Mouse (Mus musculus) MEL (cell line): ENCODE data around the gene Gldc. TPM values are rescaled to one million over a fixed set of nuclear protein-coding genes. Genes with fewer than 3 reads are reported as not detected.

Experiments used
- DNase-seq: peaks from one replicate; pipeline ENCODE4 v3.0.0; 2011; ENCODE audit warnings: low read depth, low spot score
- H3K27ac ChIP-seq: 2 replicates; pipeline ENCODE4 v1.5.1; 2012; ENCODE audit warnings: low read depth, mild to moderate bottlenecking, control low read depth, low read length, moderate library complexity; ENCODE audit not compliant: control insufficient read depth
- H3K27me3 ChIP-seq, 2 experiments: fragments of 150-350 bp in 1 of 2; sonication (generic) in 1 of 2; 2 replicates each; pipeline ENCODE4 v1.6.1; 2012; ENCODE audit warnings: low read length in 2 of 2, mild to moderate bottlenecking in 2 of 2, improper control_type of control experiment in 1 of 2, moderate library complexity in 1 of 2; ENCODE audit not compliant: insufficient read depth in 2 of 2, control insufficient read depth in 1 of 2
- H3K36me3 ChIP-seq, 2 experiments: 2 replicates each; pipeline ENCODE4 v1.6.1; 2012 to 2014; ENCODE audit warnings: low read length in 2 of 2, improper control_type of control experiment in 1 of 2, inconsistent platforms in 1 of 2, mild to moderate bottlenecking in 1 of 2; ENCODE audit not compliant: insufficient read depth in 2 of 2, control insufficient read depth in 1 of 2
- H3K4me1 ChIP-seq, 2 experiments: fragments of 150-350 bp in 1 of 2; sonication (generic) in 1 of 2; 2 replicates each; pipeline ENCODE4 v1.6.1; 2012; ENCODE audit warnings: low read length in 2 of 2, improper control_type of control experiment in 1 of 2, mild to moderate bottlenecking in 1 of 2; ENCODE audit not compliant: insufficient read depth in 2 of 2, control insufficient read depth in 1 of 2
- H3K4me3 ChIP-seq, 2 experiments: fragments of 150-350 bp in 1 of 2; sonication (generic) in 1 of 2; 2 replicates each; pipeline ENCODE4 v1.5.1; 2012; ENCODE audit warnings: low read depth in 2 of 2, low read length in 2 of 2, mild to moderate bottlenecking in 2 of 2, moderate library complexity in 2 of 2, control low read depth in 1 of 2, improper control_type of control experiment in 1 of 2; ENCODE audit not compliant: control insufficient read depth in 1 of 2, insufficient read depth in 1 of 2
- H3K79me2 ChIP-seq: 2 replicates; pipeline ENCODE4 v1.6.1; 2012; ENCODE audit warnings: mild to moderate bottlenecking, low read length, moderate library complexity; ENCODE audit not compliant: control insufficient read depth, poor library complexity, insufficient read depth
- H3K9ac ChIP-seq: 2 replicates; pipeline ENCODE4 v1.6.1; 2012; ENCODE audit warnings: low read depth, mild to moderate bottlenecking, control low read depth, low read length, moderate library complexity; ENCODE audit not compliant: control insufficient read depth, poor library complexity, severe bottlenecking
- H3K9me3 ChIP-seq: fragments of 150-350 bp; sonication (generic); replicated peaks from 2 replicates; pipeline ENCODE4 v1.6.1; 2012; ENCODE audit warnings: mild to moderate bottlenecking, low read length, improper control_type of control experiment, moderate library complexity; ENCODE audit not compliant: insufficient read depth
- BHLHE40 ChIP-seq: IDR thresholded peaks from 2 replicates; pipeline ENCODE4 v1.6.1; 2012; ENCODE audit warnings: low read depth, mild to moderate bottlenecking, inconsistent platforms, low read length, improper control_type of control experiment, borderline replicate concordance
- CHD1 ChIP-seq: IDR thresholded peaks from 2 replicates; pipeline ENCODE4 v1.6.1; 2012; ENCODE audit warnings: low read depth, mild to moderate bottlenecking, inconsistent platforms, low read length, improper control_type of control experiment
- CHD2 ChIP-seq: IDR thresholded peaks from 2 replicates; pipeline ENCODE4 v1.6.1; 2011; ENCODE audit warnings: low read length, improper control_type of control experiment
- CTCF ChIP-seq, 3 experiments: IDR thresholded peaks in 2 of 3; conservative IDR thresholded peaks in 1 of 3; 2 replicates each; pipeline ENCODE4 v1.5.1; 2011 to 2012; ENCODE audit warnings: low read length in 3 of 3, low read depth in 2 of 3, mild to moderate bottlenecking in 2 of 3, improper control_type of control experiment in 1 of 3, inconsistent platforms in 1 of 3, mixed read lengths in 1 of 3, moderate library complexity in 1 of 3; ENCODE audit not compliant: control insufficient read depth in 1 of 3, insufficient read depth in 1 of 3, poor library complexity in 1 of 3, severe bottlenecking in 1 of 3
- E2F4 ChIP-seq: IDR thresholded peaks from 2 replicates; pipeline ENCODE4 v1.6.1; 2011; ENCODE audit warnings: low read depth, low read length, improper control_type of control experiment, borderline replicate concordance
- ELF1 ChIP-seq: IDR thresholded peaks from 2 replicates; pipeline ENCODE4 v1.6.1; 2014; ENCODE audit warnings: low read depth, mild to moderate bottlenecking, inconsistent platforms, low read length, improper control_type of control experiment, moderate library complexity
- EP300 ChIP-seq, 2 experiments: IDR thresholded peaks; 2 replicates each; pipeline ENCODE4 v1.6.1; 2011; ENCODE audit warnings: improper control_type of control experiment in 2 of 2, low read length in 2 of 2, low read depth in 1 of 2, mild to moderate bottlenecking in 1 of 2
- ETS1 ChIP-seq: IDR thresholded peaks from 2 replicates; pipeline ENCODE4 v1.6.1; 2012; ENCODE audit warnings: low read depth, mild to moderate bottlenecking, inconsistent platforms, low read length, improper control_type of control experiment, moderate library complexity
- GATA1 ChIP-seq: IDR thresholded peaks from 2 replicates; pipeline ENCODE4 v1.6.1; 2011; ENCODE audit warnings: low read depth, low read length, improper control_type of control experiment
- HCFC1 ChIP-seq: IDR thresholded peaks from 2 replicates; pipeline ENCODE4 v1.6.1; 2012; ENCODE audit warnings: low read depth, mild to moderate bottlenecking, inconsistent platforms, low read length, improper control_type of control experiment, moderate library complexity
- JUND ChIP-seq: IDR thresholded peaks from 2 replicates; pipeline ENCODE4 v1.6.1; 2011; ENCODE audit warnings: low read depth, mild to moderate bottlenecking, improper control_type of control experiment, low read length
- MAFK ChIP-seq: IDR thresholded peaks from 2 replicates; pipeline ENCODE4 v1.6.1; 2011; ENCODE audit warnings: low read depth, mild to moderate bottlenecking, low read length, improper control_type of control experiment, borderline replicate concordance
- MAZ ChIP-seq: IDR thresholded peaks from 2 replicates; pipeline ENCODE4 v1.6.1; 2012; ENCODE audit warnings: low read depth, mild to moderate bottlenecking, inconsistent platforms, low read length, improper control_type of control experiment
- MXI1 ChIP-seq: IDR thresholded peaks from 2 replicates; pipeline ENCODE4 v1.6.1; 2011; ENCODE audit warnings: mild to moderate bottlenecking, low read depth, low read length, improper control_type of control experiment
- MYB ChIP-seq: IDR thresholded peaks from 2 replicates; pipeline ENCODE4 v1.6.1; 2011; ENCODE audit warnings: mild to moderate bottlenecking, low read depth, low read length, improper control_type of control experiment
- MYC ChIP-seq: IDR thresholded peaks from 2 replicates; pipeline ENCODE4 v1.6.1; 2011; ENCODE audit warnings: low read depth, mild to moderate bottlenecking, low read length, improper control_type of control experiment, moderate library complexity
- NELFE ChIP-seq: IDR thresholded peaks from 2 replicates; pipeline ENCODE4 v1.6.1; 2011; ENCODE audit warnings: low read depth, low read length, improper control_type of control experiment
- NRF1 ChIP-seq: IDR thresholded peaks from 2 replicates; pipeline ENCODE4 v1.6.1; 2014; ENCODE audit warnings: low read depth, mild to moderate bottlenecking, inconsistent platforms, low read length, improper control_type of control experiment, moderate library complexity; ENCODE audit not compliant: poor library complexity, insufficient read depth, severe bottlenecking
- POLR2A ChIP-seq, 2 experiments: IDR thresholded peaks; 2 replicates each; pipeline ENCODE4 v1.6.1; 2011 to 2012; ENCODE audit warnings: low read length in 2 of 2, mild to moderate bottlenecking in 2 of 2, control low read depth in 1 of 2, improper control_type of control experiment in 1 of 2, low read depth in 1 of 2, moderate library complexity in 1 of 2; ENCODE audit not compliant: control insufficient read depth in 1 of 2, insufficient read depth in 1 of 2, poor library complexity in 1 of 2
- POLR2AphosphoS2 ChIP-seq: IDR thresholded peaks from 2 replicates; pipeline ENCODE4 v1.6.1; 2011; ENCODE audit warnings: low read length, improper control_type of control experiment
- POLR2AphosphoS5 ChIP-seq: IDR thresholded peaks from 2 replicates; pipeline ENCODE4 v1.6.1; 2012; ENCODE audit warnings: low read depth, borderline replicate concordance, mild to moderate bottlenecking, inconsistent platforms, low read length, moderate library complexity, mixed read lengths
- RAD21 ChIP-seq: IDR thresholded peaks from 2 replicates; pipeline ENCODE4 v1.6.1; 2011; ENCODE audit warnings: mild to moderate bottlenecking, low read depth, low read length, improper control_type of control experiment
- RCOR1 ChIP-seq: IDR thresholded peaks from 2 replicates; pipeline ENCODE4 v1.6.1; 2012; ENCODE audit warnings: low read depth, mild to moderate bottlenecking, inconsistent platforms, low read length, improper control_type of control experiment
- SIN3A ChIP-seq: IDR thresholded peaks from 2 replicates; pipeline ENCODE4 v1.6.1; 2012; ENCODE audit warnings: low read length, improper control_type of control experiment, inconsistent platforms
- SMC3 ChIP-seq: IDR thresholded peaks from 2 replicates; pipeline ENCODE4 v1.6.1; 2011; ENCODE audit warnings: low read depth, low read length, improper control_type of control experiment
- TAL1 ChIP-seq: IDR thresholded peaks from 2 replicates; pipeline ENCODE4 v1.6.1; 2012; ENCODE audit warnings: mild to moderate bottlenecking, inconsistent platforms, low read length, moderate library complexity, mixed read lengths
- TBP ChIP-seq: IDR thresholded peaks from 2 replicates; pipeline ENCODE4 v1.8.0; 2011; ENCODE audit warnings: low read depth, low read length, improper control_type of control experiment
- TCF12 ChIP-seq: IDR thresholded peaks from 2 replicates; pipeline ENCODE4 v1.6.1; 2014; ENCODE audit warnings: low read depth, mild to moderate bottlenecking, inconsistent platforms, low read length, improper control_type of control experiment, moderate library complexity
- UBTF ChIP-seq: IDR thresholded peaks from 2 replicates; pipeline ENCODE4 v1.6.1; 2012; ENCODE audit warnings: low read depth, mild to moderate bottlenecking, inconsistent platforms, low read length, improper control_type of control experiment, moderate library complexity, borderline replicate concordance; ENCODE audit not compliant: insufficient read depth
- USF1 ChIP-seq: IDR thresholded peaks from 2 replicates; pipeline ENCODE4 v1.6.1; 2014; ENCODE audit warnings: low read depth, mild to moderate bottlenecking, inconsistent platforms, low read length, improper control_type of control experiment, moderate library complexity
- ZC3H11A ChIP-seq: IDR thresholded peaks from 2 replicates; pipeline ENCODE4 v1.6.1; 2012; ENCODE audit warnings: low read depth, mild to moderate bottlenecking, inconsistent platforms, low read length, improper control_type of control experiment
- ZMIZ1 ChIP-seq: IDR thresholded peaks from 2 replicates; pipeline ENCODE4 v1.6.1; 2012; ENCODE audit warnings: low read depth, mild to moderate bottlenecking, inconsistent platforms, low read length, improper control_type of control experiment, moderate library complexity
- ZNF384 ChIP-seq: IDR thresholded peaks from 2 replicates; pipeline ENCODE4 v1.6.1; 2012; ENCODE audit warnings: low read depth, mild to moderate bottlenecking, inconsistent platforms, low read length, improper control_type of control experiment
- polyA plus RNA-seq, 2 experiments: library from polyadenylated mRNA; stranded (reverse) in 1 of 2; unstranded in 1 of 2; fragments of >175 nt in 1 of 2; fragments of >200 nt in 1 of 2; gene quantifications; 2 replicates each; pipeline versions ENCODE4 v1.2.1 to v1.2.4; 2012; ENCODE audit warnings: low replicate concordance in 2 of 2, low read depth in 1 of 2; ENCODE audit not compliant: insufficient read length in 2 of 2, insufficient read depth in 1 of 2, missing spikeins in 1 of 2
- total RNA-seq: library from RNA; depleted of rRNA; stranded (reverse); fragments of 300-350 nt; gene quantifications from 2 replicates; pipeline ENCODE4 v1.2.3, GENCODE M21; 2012

Gene Gldc
- total and polyA plus RNA-seq, 3 experiments: 0.04 to 1.2 TPM; not detected in 1

GRCm38 (mm10) chr19:30105045-30105842 is 70.0 kb downstream of the Gldc start:
- Histone ChIP-seq H3K4me1 (no peaks in the 10 kb centered on the region), H3K27ac (no peak overlapping the region), H3K4me3 (no peak overlapping the region), H3K9ac (no peak overlapping the region), H3K36me3 (no peaks in the 10 kb centered on the region), H3K27me3 (no peaks in the 10 kb centered on the region), H3K79me2 (no peaks in the 10 kb centered on the region), H3K9me3 (no peaks in the 10 kb centered on the region)
- TF ChIP-seq ELF1: no peak
- TF ChIP-seq BHLHE40: no peak
- TF ChIP-seq HCFC1: no peak
- peak; percentile 29; the same call in 1 of the 2 replicates for TF ChIP-seq TAL1
- no peak for TF ChIP-seq RAD21
- TF ChIP-seq MYB: no peak
- no peak for TF ChIP-seq ZC3H11A
- TF ChIP-seq MYC: no peak
- 0 out of 2 replicates have a peak, but pooled peaks have one; percentile 13 for TF ChIP-seq GATA1
- no peak for TF ChIP-seq RCOR1
- TF ChIP-seq ETS1: 0 out of 2 replicates have a peak, but pooled peaks have one; percentile 5
- no peak for TF ChIP-seq E2F4
- no peak for TF ChIP-seq CHD1
- TF ChIP-seq POLR2A (IDR thresholded peaks at IDR 0.05; ENCODE audit: control insufficient read depth in 1 of 2, insufficient read depth in 1 of 2, low read depth in 1 of 2, low read length in 2 of 2, poor library complexity in 1 of 2): no peak
- TF ChIP-seq MXI1: no peak
- TF ChIP-seq EP300 (IDR thresholded peaks at IDR 0.05; ENCODE audit: low read depth in 1 of 2, low read length in 2 of 2): peak in 1 of 2 experiments; percentile 28; a peak in 1 of 4 replicates
- TF ChIP-seq NRF1: no peak
- no peak for TF ChIP-seq CHD2
- no peak for TF ChIP-seq UBTF
- TF ChIP-seq SIN3A: no peak
- no peak for TF ChIP-seq JUND
- TF ChIP-seq USF1: no peak
- TF ChIP-seq POLR2AphosphoS5: no peak
- TF ChIP-seq MAZ: no peak
- no peak for TF ChIP-seq POLR2AphosphoS2
- no peak for TF ChIP-seq ZMIZ1
- TF ChIP-seq ZNF384: no peak
- TF ChIP-seq NELFE: no peak
- TF ChIP-seq MAFK: no peak
- peak; percentile 64; the same call in 1 of the 2 replicates for TF ChIP-seq TCF12
- no peak for TF ChIP-seq SMC3
- TF ChIP-seq CTCF (IDR thresholded peaks at IDR 0.05 in 2 of 3, conservative IDR thresholded peaks at IDR 0.05 in 1 of 3; ENCODE audit: control insufficient read depth in 1 of 3, insufficient read depth in 1 of 3, low read depth in 2 of 3, low read length in 3 of 3, poor library complexity in 1 of 3, severe bottlenecking in 1 of 3): no peak
- no peak for TF ChIP-seq TBP
- peak; percentile 22 for DNase-seq
